Mouse (Mus musculus) cortical plate, adult 2 months (tissue): ENCODE measurements around the gene Tufm.

ENCODE experiments used
- CTCF ChIP-seq: fragments of 200-500 bp; IDR thresholded peaks from 2 replicates; pipeline ENCODE4 v1.5.1; 2011; ENCODE audit warnings: mild to moderate bottlenecking, control low read depth, low read length; ENCODE audit not compliant: insufficient read depth; ENCODE audit errors: extremely low read depth
- POLR2A ChIP-seq: fragments of 200-500 bp; IDR thresholded peaks from 2 replicates; pipeline ENCODE4 v1.6.1; 2011; ENCODE audit warnings: mild to moderate bottlenecking, low read length, control low read depth; ENCODE audit not compliant: insufficient read depth; ENCODE audit errors: extremely low read depth

DNA sequence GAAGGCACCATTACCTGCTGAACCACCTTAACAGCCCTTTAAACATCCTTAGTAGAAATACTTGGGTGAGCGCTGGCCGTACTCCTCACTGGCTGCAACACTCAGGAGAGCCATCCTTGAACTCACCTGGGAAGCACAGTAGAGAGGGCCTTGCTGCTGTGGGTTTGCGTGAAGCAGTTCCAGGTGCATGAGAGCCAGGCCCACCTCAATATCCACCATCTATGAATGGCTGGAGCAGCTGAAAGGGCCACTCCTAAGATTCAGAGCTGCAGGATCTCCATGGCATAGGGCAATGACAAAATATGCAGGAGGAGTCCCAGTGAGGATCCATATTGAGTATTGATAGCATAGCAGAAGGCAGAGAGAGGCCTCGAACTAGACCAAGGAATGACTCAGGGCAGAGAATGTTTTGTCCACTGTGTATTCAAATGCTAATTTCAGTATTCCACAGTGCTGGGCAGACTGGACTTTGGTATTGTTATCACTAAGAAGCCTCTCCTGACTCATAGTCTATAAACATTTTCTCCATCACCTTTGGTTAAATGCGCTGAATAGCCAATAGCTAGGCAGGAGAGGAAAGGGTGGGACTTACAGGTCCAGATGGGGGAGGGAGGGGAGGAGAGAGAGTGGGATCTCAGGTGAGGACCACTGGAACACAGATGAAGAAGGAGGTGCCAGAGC lies 31.2 kb downstream of the Tufm start:
- TF ChIP-seq POLR2A = no peak
- no peak for TF ChIP-seq CTCF
